Mouse (Mus musculus) telencephalon, adult 2 months (tissue): ENCODE results near the gene Ap3m1.
A peak's percentile ranks its signal among the peaks of the same experiment; 100 is the strongest.
"Not testable (repeated sequence)": the region's sequence is repeated elsewhere in the genome, so short reads cannot be mapped to it uniquely, and the experiment has no call there.

Experiments used
- DNase-seq: peaks from one replicate; pipeline ENCODE4 v3.0.0-alpha.2; 2011; ENCODE audit warnings: low read depth, low spot score

Gene Ap3m1

GRCm38 (mm10) chr14:21052112-21052780 is at the start of gene Ap3m1, which contains the start of gene Adk:
TSS of gene Ap3m1 (minus strand) at chr14:21052508.
TSS of gene Adk (plus strand) at chr14:21052574.
- DNase-seq = peak; percentile 94

GRCm38 (mm10) chr14:21101562-21101961 is 49.3 kb upstream of the Ap3m1 start:
- DNase-seq = no peak

- no peak for DNase-seq
These were observed 48.6 kb upstream of the Ap3m1 start for GRCm38 (mm10) chr14:21100876-21101275.

- peak; percentile 50 for DNase-seq
These were observed 47.1 kb upstream of the Ap3m1 start for GRCm38 (mm10) chr14:21099371-21099770.

- no peak for DNase-seq
These were observed 44.4 kb upstream of the Ap3m1 start for GRCm38 (mm10) chr14:21096689-21097088.

GRCm38 (mm10) chr14:21096279-21096678 is 44.0 kb upstream of the Ap3m1 start:
- no peak for DNase-seq

GRCm38 (mm10) chr14:21094161-21094560 is 41.9 kb upstream of the Ap3m1 start:
- DNase-seq = not testable (repeated sequence)

- no peak for DNase-seq
These were observed 38.7 kb upstream of the Ap3m1 start for GRCm38 (mm10) chr14:21090930-21091486.

GRCm38 (mm10) chr14:21090400-21090799 is 38.1 kb upstream of the Ap3m1 start:
- no peak for DNase-seq

- no peak for DNase-seq
These were observed 36.4 kb upstream of the Ap3m1 start for GRCm38 (mm10) chr14:21088731-21089130.

- no peak for DNase-seq
These were observed 35.2 kb upstream of the Ap3m1 start for GRCm38 (mm10) chr14:21087390-21088060.

GRCm38 (mm10) chr14:21086827-21087351 is 34.6 kb upstream of the Ap3m1 start:
- no peak for DNase-seq

- no peak for DNase-seq
These were observed 33.8 kb upstream of the Ap3m1 start for GRCm38 (mm10) chr14:21086106-21086505.

GRCm38 (mm10) chr14:21085666-21086065 is 33.4 kb upstream of the Ap3m1 start:
- no peak for DNase-seq

- DNase-seq = no peak
These were observed 30.5 kb upstream of the Ap3m1 start for GRCm38 (mm10) chr14:21082823-21083222.

- no peak for DNase-seq
These were observed 26.2 kb upstream of the Ap3m1 start for GRCm38 (mm10) chr14:21078511-21078910.

GRCm38 (mm10) chr14:21077939-21078338 is 25.6 kb upstream of the Ap3m1 start:
- no peak for DNase-seq

GRCm38 (mm10) chr14:21076501-21077194 is 24.3 kb upstream of the Ap3m1 start:
- no peak for DNase-seq

GRCm38 (mm10) chr14:21075751-21076500 is 23.6 kb upstream of the Ap3m1 start:
- peak; percentile 69 for DNase-seq

- DNase-seq = no peak
These were observed 22.4 kb upstream of the Ap3m1 start for GRCm38 (mm10) chr14:21074398-21075320.
